Mouse (Mus musculus): Measurements from ENCODE around the gene Acap2. TPM values are rescaled to one million over a fixed set of nuclear protein-coding genes. Genes with fewer than 3 reads are reported as not detected.

The Acap2 gene
- total RNA-seq, 2 experiments from 2014 or later = 49.8 to 49.9 TPM

DNA sequence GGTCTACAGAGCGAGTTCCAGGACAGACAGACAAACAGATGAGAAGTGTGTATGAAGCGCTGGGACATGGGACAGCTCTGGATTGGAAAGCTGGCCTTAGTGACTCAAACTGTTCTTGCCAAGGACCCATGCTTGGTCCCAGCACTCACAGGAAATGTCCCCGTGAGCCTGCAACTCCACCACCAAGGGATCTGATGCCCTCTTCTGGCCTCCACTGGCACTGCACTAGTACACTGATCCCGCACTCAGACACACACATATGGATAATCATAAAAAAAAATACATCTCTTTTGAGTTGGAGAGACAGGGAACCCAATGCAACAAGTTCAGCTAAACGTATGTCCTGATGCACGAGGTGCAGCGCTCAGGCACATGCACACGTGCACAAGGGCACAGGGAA, 30.7 kb downstream of the Acap2 start:
- no peak for DNase-seq (ENCODE audit: low spot score in 2 of 2)

- no peak for DNase-seq (ENCODE audit: low spot score in 2 of 2)
These were observed 31.4 kb downstream of the Acap2 start for GRCm38 (mm10) chr16:31169596-31169995.

- DNase-seq (ENCODE audit: low spot score in 2 of 2) = no peak
These were observed 33.1 kb downstream of the Acap2 start for GRCm38 (mm10) chr16:31167934-31168333.

- no peak for DNase-seq (ENCODE audit: low spot score in 2 of 2)
These were observed 33.8 kb downstream of the Acap2 start for GRCm38 (mm10) chr16:31167017-31167887.

DNA sequence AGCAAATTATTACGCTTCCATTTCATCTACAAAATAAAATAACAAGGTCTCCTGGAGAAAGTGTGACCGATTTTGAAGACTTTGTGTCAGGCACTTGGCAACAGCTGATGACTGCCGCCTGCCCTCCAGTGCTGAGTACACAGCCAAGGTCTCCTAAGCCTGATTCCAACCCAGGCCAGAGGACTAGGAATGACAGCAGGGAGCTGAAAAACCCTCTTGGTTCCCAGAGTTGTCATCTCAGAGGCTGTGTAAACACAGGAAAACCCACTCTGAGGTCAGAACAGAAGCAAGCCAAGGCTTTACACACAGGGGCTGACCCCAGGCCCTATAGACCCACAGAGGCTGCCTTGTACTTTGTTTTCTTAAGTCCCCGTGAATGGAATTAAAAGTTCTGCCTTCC, 35.1 kb downstream of the Acap2 start:
- no peak for DNase-seq (ENCODE audit: low spot score in 2 of 2)

DNA sequence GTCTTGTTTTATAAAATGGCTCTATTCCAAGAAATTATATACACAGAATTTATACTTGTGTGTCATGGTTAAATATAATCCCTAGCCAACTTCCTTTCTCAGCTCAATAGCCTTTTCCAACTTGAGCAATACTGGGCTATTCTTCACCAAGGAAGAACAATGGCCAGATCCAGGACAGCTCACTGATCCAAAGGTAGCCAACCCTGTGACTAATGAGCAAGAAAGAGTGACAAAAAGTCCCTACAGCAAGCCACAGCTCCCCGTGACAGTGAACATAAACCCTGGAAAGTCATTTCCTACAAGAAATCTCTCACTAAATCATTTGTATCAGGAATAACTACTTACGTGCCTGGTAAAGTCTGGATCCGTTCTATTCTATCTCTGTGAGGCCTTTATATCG, 35.6 kb downstream of the Acap2 start:
- no peak for DNase-seq (ENCODE audit: low spot score in 2 of 2)

DNA sequence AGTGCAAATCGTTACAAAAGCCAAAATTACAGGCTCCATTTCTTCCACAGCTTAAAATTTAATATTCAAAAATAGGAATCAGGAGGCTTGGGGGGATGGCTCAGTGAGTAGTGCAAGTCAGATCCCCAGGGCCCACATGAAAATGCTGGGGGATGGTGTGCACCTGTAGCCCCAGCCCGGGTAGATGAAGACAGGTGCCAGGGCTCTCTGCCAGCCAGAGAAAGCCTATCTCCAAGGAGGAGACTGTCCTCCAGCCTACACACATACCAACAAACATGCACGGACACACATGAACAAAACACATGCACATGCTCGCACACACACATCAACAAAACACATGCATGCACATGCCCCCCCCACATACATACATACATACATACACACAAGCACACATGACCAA, 36.9 kb downstream of the Acap2 start:
- DNase-seq (ENCODE audit: low spot score in 2 of 2) = no peak

- no peak for DNase-seq (ENCODE audit: low spot score in 2 of 2)
These were observed 40.6 kb downstream of the Acap2 start for GRCm38 (mm10) chr16:31160486-31160885.

DNA sequence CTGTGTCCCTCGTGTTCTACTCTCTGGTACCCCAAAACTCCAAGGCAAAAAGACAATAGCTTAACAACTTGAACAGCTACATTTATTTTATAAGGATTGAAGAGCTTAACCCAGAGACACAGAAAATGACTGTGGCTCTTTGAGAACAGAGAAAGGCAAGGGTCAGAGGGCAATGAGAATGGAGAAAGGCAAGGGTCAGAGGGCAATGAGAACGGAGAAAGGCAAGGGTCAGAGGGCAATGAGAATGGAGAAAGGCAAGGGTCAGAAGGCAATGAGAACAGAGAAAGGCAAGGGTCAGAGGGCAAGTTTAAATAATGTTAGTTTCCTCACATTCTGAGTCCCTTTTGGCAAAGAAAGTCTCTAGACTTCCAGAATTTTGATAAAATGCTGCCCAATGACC, 41.6 kb downstream of the Acap2 start:
- no peak for DNase-seq (ENCODE audit: low spot score in 2 of 2)

DNA sequence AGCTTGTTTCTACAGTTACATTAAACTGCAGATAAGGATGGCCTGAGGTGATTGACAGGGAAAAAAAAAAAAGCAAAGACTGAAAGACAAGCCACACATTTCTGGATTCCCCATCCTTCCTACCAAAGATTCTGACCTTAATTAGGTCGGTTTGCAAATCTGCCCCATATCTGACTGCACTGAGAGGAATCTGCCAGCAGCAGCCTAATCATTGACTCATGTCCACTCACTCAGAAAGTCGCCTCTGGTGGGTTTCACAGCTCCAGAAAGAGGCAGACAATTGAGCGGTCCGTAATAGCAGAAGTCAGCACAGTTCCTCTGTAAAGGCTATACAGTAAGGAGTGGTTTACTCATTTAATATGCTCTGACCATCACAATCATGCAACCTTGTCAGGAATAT, 51.2 kb downstream of the Acap2 start:
- DNase-seq (ENCODE audit: low spot score in 2 of 2) = no peak

- no peak for DNase-seq (ENCODE audit: low spot score in 2 of 2)
These were observed 52.2 kb downstream of the Acap2 start for GRCm38 (mm10) chr16:31148891-31149290.

- DNase-seq (ENCODE audit: low spot score in 2 of 2) = no peak
These were observed 53.3 kb downstream of the Acap2 start for GRCm38 (mm10) chr16:31147766-31148165.

GRCm38 (mm10) chr16:31141916-31142315, 59.1 kb downstream of the Acap2 start:
- DNase-seq (ENCODE audit: low spot score in 2 of 2) = no peak

DNA sequence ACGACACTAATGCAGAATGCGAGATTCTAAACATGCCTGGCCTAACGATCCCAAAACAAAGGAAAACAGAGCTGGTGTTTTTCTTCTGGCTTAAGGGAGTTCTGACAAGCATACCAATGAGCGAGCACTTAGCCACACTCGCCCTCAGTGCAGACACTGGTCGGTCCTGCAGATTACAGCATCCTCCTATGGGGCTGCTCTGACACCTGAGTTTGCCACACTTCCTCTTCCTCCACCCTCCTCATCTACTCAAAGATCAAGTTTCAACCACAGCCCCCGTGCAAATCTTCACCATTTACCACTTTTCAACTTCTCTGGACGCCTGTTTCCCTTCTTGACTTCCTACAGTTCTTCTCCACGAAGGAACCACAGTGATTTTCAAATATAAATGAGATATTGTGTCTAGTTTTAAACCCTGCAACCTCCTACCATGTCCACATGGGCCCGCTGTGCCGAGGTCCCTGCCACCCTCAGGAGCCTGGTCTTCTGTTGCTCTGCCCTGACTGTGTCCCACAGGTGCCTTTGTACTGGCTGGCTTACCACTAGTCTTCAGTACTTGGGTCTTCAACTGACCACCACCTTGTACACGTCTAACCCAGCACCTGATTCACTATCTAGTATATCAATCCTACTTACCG, 64.3 kb downstream of the Acap2 start:
- no peak for DNase-seq (ENCODE audit: low spot score in 2 of 2)

GRCm38 (mm10) chr16:31135519-31135918, 65.5 kb downstream of the Acap2 start:
- no peak for DNase-seq (ENCODE audit: low spot score in 2 of 2)

DNA sequence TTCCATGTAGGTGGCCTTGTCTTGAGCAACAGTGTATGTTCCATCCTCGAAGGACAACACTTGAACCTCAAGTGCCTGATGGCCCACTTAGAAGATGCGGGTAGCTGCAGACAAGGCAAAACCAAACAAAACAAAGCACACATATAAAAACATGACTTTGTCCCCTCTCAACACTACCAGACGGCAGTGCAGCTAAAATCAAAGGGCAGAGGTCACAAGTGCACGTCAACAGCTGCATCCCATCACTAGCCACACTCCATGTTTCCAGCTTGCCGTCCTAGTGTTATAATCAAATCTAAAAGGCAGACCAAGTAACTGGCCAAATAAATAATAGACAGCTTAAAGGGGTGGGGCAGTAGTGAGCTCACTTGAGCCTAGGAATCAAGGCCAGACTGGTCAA, 69.5 kb downstream of the Acap2 start:
- no peak for DNase-seq (ENCODE audit: low spot score in 2 of 2)

GRCm38 (mm10) chr16:31128116-31128515, 72.9 kb downstream of the Acap2 start:
- DNase-seq (ENCODE audit: low spot score in 2 of 2) = no peak

GRCm38 (mm10) chr16:31124991-31125390, 76.1 kb downstream of the Acap2 start:
- no peak for DNase-seq (ENCODE audit: low spot score in 2 of 2)

- no peak for DNase-seq (ENCODE audit: low spot score in 2 of 2)
These were observed 79.4 kb downstream of the Acap2 start for GRCm38 (mm10) chr16:31121612-31122011.

- no peak for DNase-seq (ENCODE audit: low spot score in 2 of 2)
These were observed 87.4 kb downstream of the Acap2 start for GRCm38 (mm10) chr16:31113596-31113995.

DNA sequence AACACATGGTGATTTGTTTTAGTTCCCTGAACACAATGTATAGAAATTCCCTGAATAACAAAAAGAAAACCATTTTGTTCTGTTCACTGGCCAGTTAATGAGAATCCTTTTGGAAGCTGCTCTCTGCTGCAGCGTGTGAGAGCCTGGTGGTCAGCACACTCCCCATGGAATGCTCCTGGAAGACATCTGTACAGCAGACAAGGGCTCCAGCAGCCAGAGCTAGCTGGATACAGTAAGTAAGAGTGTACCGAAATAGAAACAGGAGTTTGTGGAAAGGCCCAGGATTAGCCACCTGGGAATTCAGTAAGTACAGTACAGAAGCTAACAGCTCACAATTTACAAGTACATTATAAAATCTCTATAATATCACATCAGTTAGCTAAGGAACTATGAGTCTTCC, 99.7 kb downstream of the Acap2 start:
- no peak for DNase-seq (ENCODE audit: low spot score in 2 of 2)

- DNase-seq (ENCODE audit: low spot score in 2 of 2) = no peak
These were observed 101.1 kb downstream of the Acap2 start for GRCm38 (mm10) chr16:31099906-31100305.

- DNase-seq (ENCODE audit: low spot score in 2 of 2) = no peak
These were observed 107.0 kb downstream of the Acap2 start for GRCm38 (mm10) chr16:31094036-31094435.
